In the genomic region with DNA sequence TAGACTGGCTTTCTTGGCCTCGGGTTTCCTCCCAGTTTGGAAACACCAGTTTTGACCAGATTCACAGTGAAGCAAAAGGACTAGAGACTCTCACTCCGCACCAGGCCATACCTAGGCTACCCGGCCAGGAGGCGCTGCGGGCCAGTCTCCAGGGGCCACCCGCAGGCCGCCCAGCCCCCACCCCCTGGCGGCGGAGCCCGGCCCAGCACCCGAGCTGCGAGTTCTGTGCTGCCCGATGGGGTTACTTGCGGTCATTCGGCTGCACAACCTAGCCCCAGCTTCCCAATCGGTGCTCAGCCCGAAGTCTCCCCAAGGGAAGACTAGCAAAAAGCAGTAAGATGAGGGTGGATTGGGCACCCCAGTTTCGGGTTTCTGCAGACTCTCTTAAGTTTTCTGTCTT, we compare ENCODE assay signal across 8 mouse cellular contexts. TPM values are rescaled to one million over a fixed set of nuclear protein-coding genes. Genes with fewer than 3 reads are reported as not detected.
DNase-seq lines count a peak whose midpoint lies in the region; ATAC-seq and TF ChIP-seq lines count a peak whose summit lies in the region.

No protein-coding gene starts in this region.

- WGBS in hindbrain, embryonic 16.5 days: 1% methylated on average over 18 of the region's 18 CpGs
- 2% methylated on average over 18 of the region's 18 CpGs for WGBS in macrophage (ENCODE audit: missing documents)

- H3K9ac ChIP-seq in hindbrain, embryonic 16.5 days (ENCODE audit: low read depth, low read length): peak overlapping the region; percentile 71

- ATAC-seq in hindbrain, embryonic 16.5 days: peak; percentile 48; the same call in 1 of the 2 replicates

- no peaks in the 10 kb centered on the region; the same call in 1 of the 2 replicates for H3K27me3 ChIP-seq in hindbrain, embryonic 16.5 days (replicated peaks; ENCODE audit: control insufficient read depth, insufficient read depth, low read length)

- H3K9me3 ChIP-seq in hindbrain, embryonic 16.5 days (ENCODE audit: control insufficient read depth, low read length): no peaks in the 10 kb centered on the region

- peaks cover 58% of the 10 kb centered on the region for H3K79me2 ChIP-seq in macrophage (ENCODE audit: inconsistent target)

- TF ChIP-seq CTCF in left cerebral cortex, adult 2 months (IDR thresholded peaks at IDR 0.05): peak; percentile 90

- H3K4me3 ChIP-seq in hindbrain, embryonic 16.5 days (ENCODE audit: low read length): peak overlapping the region; percentile 73
- H3K4me3 ChIP-seq in left cerebral cortex, adult 2 months: peak overlapping the region; percentile 83
- H3K4me3 ChIP-seq in macrophage (ENCODE audit: inconsistent target): peak overlapping the region; percentile 98

- peak overlapping the region; percentile 92 for H3K4me2 ChIP-seq in hindbrain, embryonic 16.5 days (ENCODE audit: low read length)

- intact Hi-C loops in left cerebral cortex, adult 2 months (cut with DNase I): loop anchor here (2.0 to 5.0 kb wide), 3 partner anchors 36 to 196 kb away; no protein-coding TSS in a partner anchor

- peaks cover 11% of the 10 kb centered on the region for H3K4me1 ChIP-seq in hindbrain, embryonic 16.5 days (ENCODE audit: control insufficient read depth, insufficient read depth, low read depth, low read length)

- H3K36me3 ChIP-seq in hindbrain, embryonic 16.5 days (ENCODE audit: control insufficient read depth, insufficient read depth, low read length): no peaks in the 10 kb centered on the region
- H3K36me3 ChIP-seq in macrophage (ENCODE audit: inconsistent target): peaks cover 7% of the 10 kb centered on the region; the same call in 1 of the 2 replicates

- DNase-seq in T-cell, adult 2 months (ENCODE audit: low spot score): peak; percentile 84
- DNase-seq in cerebellum, postnatal 4 days (ENCODE audit: low spot score in 2 of 2): peak; percentile 42 to 70
- DNase-seq in gastrocnemius, adult 18-20 months (ENCODE audit: low spot score): peak; percentile 87
- DNase-seq in left cerebral cortex, adult 2 months (ENCODE audit: extremely low spot score in 1 of 2, low spot score in 2 of 2): peak; percentile 77 to 78
- peak; percentile 47 for DNase-seq in retina, postnatal 7 days (ENCODE audit: low read depth, low spot score)
- DNase-seq in urinary bladder, adult 2 months (ENCODE audit: low spot score): peak; percentile 91

- peak overlapping the region; percentile 48 for H3K27ac ChIP-seq in hindbrain, embryonic 16.5 days (ENCODE audit: low read depth, low read length)
- peak overlapping the region; percentile 86 for H3K27ac ChIP-seq in left cerebral cortex, adult 2 months
- peak overlapping the region; percentile 90 for H3K27ac ChIP-seq in macrophage

RNA-seq across cellular contexts. Expression of gene Abca1, which starts 1.1 kb away (rescaled TPM):
- total RNA-seq in gastrocnemius, adult 18-20 months (2021): 1 to 10 TPM; 7.1 to 7.4 TPM
- polyA plus RNA-seq in hindbrain, embryonic 16.5 days (2015; fragmentation: Nextera tagmentation; extraction: Ambion mirVana): 9.4 and 10.0 TPM in 2 replicates
- 10 to 100 TPM; 17.0 to 19.5 TPM for total RNA-seq in left cerebral cortex, adult 2 months (2021)
- 1,000 to 10,000 TPM in 8 of 26 experiments, 100 to 1,000 TPM in 18; 205 to 2,656 (median 727) TPM for total RNA-seq in macrophage (2018; cell fraction: chromatin; rRNA removed)
- 100 to 1,000 TPM; 160 to 731 (median 322) TPM for total RNA-seq in macrophage (2018; cell fraction: cytosol; rRNA removed)
- total RNA-seq in macrophage (2018; cell fraction: nucleus; rRNA removed): 1,000 to 10,000 TPM in 2 of 26 experiments, 100 to 1,000 TPM in 24; 291 to 1,224 (median 585) TPM
- polyA plus RNA-seq in macrophage (2018): 100 to 236 TPM (median 160 TPM) in 3 replicates
- 26.4 and 36.1 TPM in 2 replicates for polyA plus RNA-seq in urinary bladder, adult 2 months (2012; rRNA removed)

Comparison
In these comparisons a context has a peak if more than half of its experiments do, and no peak if none do; other contexts are left out.
1. Peak in every context shown above with its lines: DNase-seq, ATAC-seq, H3K4me3 ChIP-seq and H3K27ac ChIP-seq.